ENCODE assay signal across 10 mouse cellular contexts in the genomic region with DNA sequence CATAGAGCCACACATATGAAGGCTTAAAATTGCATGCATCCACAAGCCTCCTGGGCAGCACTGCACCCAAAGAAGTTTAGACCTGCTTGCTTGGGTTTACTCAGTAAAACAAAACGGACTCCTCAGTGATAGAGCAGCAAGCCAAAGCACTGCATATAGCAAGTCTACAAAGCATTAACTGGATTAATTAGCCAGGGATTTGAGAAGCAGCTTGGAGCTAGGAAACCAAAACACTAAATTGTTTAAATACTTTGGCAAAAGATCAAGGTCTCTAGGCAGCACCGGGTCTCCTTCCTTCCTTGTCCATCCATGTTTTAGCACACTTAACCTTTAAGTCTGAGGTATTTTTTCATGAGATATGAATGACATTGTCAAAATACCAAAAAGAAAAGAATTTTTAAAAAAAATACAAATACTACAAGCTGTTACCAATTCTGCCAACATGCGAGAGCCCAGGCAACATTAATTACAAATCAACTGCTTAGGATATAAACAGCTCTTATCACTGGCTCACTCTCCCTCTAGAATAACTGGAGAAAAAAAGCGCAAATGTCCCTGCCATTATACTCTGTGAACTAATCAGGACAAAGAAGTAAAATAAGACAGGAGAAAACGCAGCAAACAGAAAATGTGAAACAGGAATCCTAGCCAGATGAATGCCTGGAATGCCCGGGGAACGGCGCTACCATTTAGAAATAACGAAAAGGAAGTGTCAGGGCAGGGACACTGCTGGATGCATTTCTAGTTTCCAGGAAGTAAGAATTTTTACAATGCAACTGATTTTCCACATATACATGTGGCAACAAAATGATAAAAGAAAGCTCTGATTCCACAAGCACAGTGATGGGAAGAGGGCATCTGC.
A peak's percentile ranks its signal among the peaks of the same experiment; 100 is the strongest.
DNase-seq lines count a peak whose midpoint lies in the region; ATAC-seq and TF ChIP-seq lines count a peak whose summit lies in the region.
"Had no signal": no experiment of that assay in that cellular context is flagged by ENCODE, and none has a peak within 500 bp of the region (broad histone marks: within the 10 kb centered on the region; RNA-seq: fewer than 3 reads in every experiment).

No protein-coding gene starts in this region.

- intact Hi-C loops in heart, postnatal 10 days (cut with DNase I): no loop called here

- H3K27ac ChIP-seq in heart, embryonic 16.5 days (ENCODE audit: low read length): peak overlapping the region; percentile 48
- no peak overlapping the region for H3K27ac ChIP-seq in lung, postnatal 0 days (ENCODE audit: low read length)

- ATAC-seq in heart, embryonic 16.5 days (replicated peaks; ENCODE audit: extremely low read depth, insufficient read depth, low FRiP score): no peak
- no peak for ATAC-seq in lung, postnatal 0 days

- H3K4me1 ChIP-seq in heart, embryonic 16.5 days (ENCODE audit: control insufficient read depth, insufficient read depth, low read length): peaks cover 11% of the 10 kb centered on the region
- 0 out of 2 replicates have a peak, but pooled peaks cover 8% of the 10 kb centered on the region for H3K4me1 ChIP-seq in lung, postnatal 0 days (ENCODE audit: insufficient read depth, low read depth, low read length)

- WGBS in heart, embryonic 16.5 days: 29% methylated on average over 9 of the region's 9 CpGs
- WGBS in lung, postnatal 0 days: 24% methylated on average over 9 of the region's 9 CpGs

- TF ChIP-seq EP300 in lung, postnatal 0 days (IDR thresholded peaks at IDR 0.05): no peak

- no peak overlapping the region; the same call in 1 of the 2 replicates for H3K9ac ChIP-seq in heart, embryonic 16.5 days (ENCODE audit: low read length)
- H3K9ac ChIP-seq in lung, postnatal 0 days (replicated peaks; ENCODE audit: low read depth): no peak overlapping the region

- no peaks in the 10 kb centered on the region for H3K36me3 ChIP-seq in heart, embryonic 16.5 days (ENCODE audit: control insufficient read depth, insufficient read depth)
- no peaks in the 10 kb centered on the region for H3K36me3 ChIP-seq in lung, postnatal 0 days (ENCODE audit: insufficient read depth, low read length)

- peak overlapping the region; percentile 52 for H3K4me2 ChIP-seq in heart, embryonic 16.5 days (ENCODE audit: low read depth, low read length)
- H3K4me2 ChIP-seq in lung, postnatal 0 days (replicated peaks; ENCODE audit: low read depth, low read length): peak overlapping the region; percentile 35

- no peaks in the 10 kb centered on the region for H3K27me3 ChIP-seq in heart, embryonic 16.5 days (ENCODE audit: control insufficient read depth, insufficient read depth, low read length)
- H3K27me3 ChIP-seq in lung, postnatal 0 days (replicated peaks; ENCODE audit: insufficient read depth, low read length): no peaks in the 10 kb centered on the region

- peak overlapping the region; percentile 30 for H3K4me3 ChIP-seq in heart, embryonic 16.5 days (ENCODE audit: low read length)
- H3K4me3 ChIP-seq in lung, postnatal 0 days (ENCODE audit: low read depth, low read length): no peak overlapping the region

- DNase-seq in heart, adult 9 months (ENCODE audit: low spot score in 2 of 2): no peak
- peak; percentile 41 for DNase-seq in lung, postnatal 0 days (ENCODE audit: low spot score)
- no peak for DNase-seq in lung, postnatal 36 days
- DNase-seq in heart, postnatal 10 days: peak; percentile 10 to 16
- DNase-seq in retina, postnatal 7 days (ENCODE audit: low read depth, low spot score): peak; percentile 3
- DNase-seq in layer of hippocampus, postnatal 10 days (ENCODE audit: low spot score in 2 of 2): no peak
- DNase-seq in adrenal gland, adult 2 months: no peak
- DNase-seq: gastrocnemius, postnatal 10 days; thymus, postnatal 14 days had no signal

- H3K9me3 ChIP-seq in heart, embryonic 16.5 days (replicated peaks; ENCODE audit: control insufficient read depth, low read length): no peaks in the 10 kb centered on the region
- H3K9me3 ChIP-seq in lung, postnatal 0 days (ENCODE audit: low read length): no peaks in the 10 kb centered on the region

- no peak for TF ChIP-seq CTCF in lung, postnatal 0 days (IDR thresholded peaks at IDR 0.05)

Comparison
In these comparisons a context has a peak if more than half of its experiments do, and no peak if none do; other contexts are left out.
1. DNase-seq: peak in lung, postnatal 0 days (single experiment), heart, postnatal 10 days (2 of 2) and retina, postnatal 7 days (single experiment); none in heart, adult 9 months (0 of 2), lung, postnatal 36 days (single experiment), layer of hippocampus, postnatal 10 days (0 of 2) and adrenal gland, adult 2 months (single experiment).